Mouse (Mus musculus): Measurements from ENCODE around the gene A730049H05Rik. TPM values are rescaled to one million over a fixed set of nuclear protein-coding genes. Genes with fewer than 3 reads are reported as not detected.

A730049H05Rik gene
- polyA plus RNA-seq, 1 experiment from 2014 or later = 3.6 TPM

- Histone ChIP-seq H3K27me3 (ENCODE audit: control insufficient read depth, insufficient read depth, low read length) (no peaks in the 10 kb centered on the region), H3K4me2 (ENCODE audit: low read length) (no peak overlapping the region), H3K4me3 (ENCODE audit: control insufficient read depth in 1 of 2, insufficient read depth in 1 of 2, low read depth in 1 of 2, low read length in 2 of 2) (no peak overlapping the region), H3K27ac (replicated peaks in 1 of 2; ENCODE audit: control insufficient read depth in 1 of 2, insufficient read depth in 1 of 2, low read depth in 2 of 2, low read length in 2 of 2) (no peak overlapping the region), H3K9ac (ENCODE audit: low read length) (no peak overlapping the region), H3K36me3 (ENCODE audit: control insufficient read depth, insufficient read depth, low read length) (peaks cover 7% of the 10 kb centered on the region; the same call in 1 of the 2 replicates), H3K4me1 (ENCODE audit: control insufficient read depth in 2 of 2, insufficient read depth in 2 of 2, low read length in 2 of 2) (peaks cover 7 to 18% of the 10 kb centered on the region in 2 experiments), H3K9me3 (ENCODE audit: control insufficient read depth, low read length) (no peaks in the 10 kb centered on the region)
- 72% methylated on average over 5 of the region's 5 CpGs for WGBS
- ATAC-seq (ENCODE audit: insufficient number of reproducible peaks, insufficient read depth, low FRiP score, low read depth) = no peak
Measured at GRCm38 (mm10) chr6:92826561-92826960, 10.3 kb downstream of the A730049H05Rik start.

- Histone ChIP-seq H3K27me3 (ENCODE audit: control insufficient read depth, insufficient read depth, low read length) (no peaks in the 10 kb centered on the region), H3K4me2 (ENCODE audit: low read length) (peak overlapping the region; percentile 34), H3K36me3 (ENCODE audit: control insufficient read depth, insufficient read depth, low read length) (peaks cover 5% of the 10 kb centered on the region; the same call in 1 of the 2 replicates), H3K9me3 (ENCODE audit: control insufficient read depth, low read length) (no peaks in the 10 kb centered on the region), H3K9ac (ENCODE audit: low read length) (no peak overlapping the region), H3K4me1 (ENCODE audit: control insufficient read depth in 2 of 2, insufficient read depth in 2 of 2, low read length in 2 of 2) (peaks cover 7 to 20% of the 10 kb centered on the region in 2 experiments), H3K4me3 (ENCODE audit: control insufficient read depth in 1 of 2, insufficient read depth in 1 of 2, low read depth in 1 of 2, low read length in 2 of 2) (no peak overlapping the region; a peak in 1 of 4 replicates), H3K27ac (replicated peaks in 1 of 2; ENCODE audit: control insufficient read depth in 1 of 2, insufficient read depth in 1 of 2, low read depth in 2 of 2, low read length in 2 of 2) (peak overlapping the region; percentile 4 to 7; a peak in 2 of 4 replicates)
- no peak for ATAC-seq (ENCODE audit: insufficient number of reproducible peaks, insufficient read depth, low FRiP score, low read depth)
- WGBS = 26% methylated on average over 5 of the region's 5 CpGs
Measured at GRCm38 (mm10) chr6:92827360-92827759, 11.1 kb downstream of the A730049H05Rik start.

GRCm38 (mm10) chr6:92829148-92829547 lies 12.9 kb downstream of the A730049H05Rik start:
- Histone ChIP-seq H3K9ac (ENCODE audit: low read length) (no peak overlapping the region), H3K27me3 (ENCODE audit: control insufficient read depth, insufficient read depth, low read length) (no peaks in the 10 kb centered on the region), H3K9me3 (ENCODE audit: control insufficient read depth, low read length) (no peaks in the 10 kb centered on the region), H3K4me1 (ENCODE audit: control insufficient read depth in 2 of 2, insufficient read depth in 2 of 2, low read length in 2 of 2) (peaks cover 7 to 20% of the 10 kb centered on the region in 2 experiments), H3K4me3 (ENCODE audit: control insufficient read depth in 1 of 2, insufficient read depth in 1 of 2, low read depth in 1 of 2, low read length in 2 of 2) (no peak overlapping the region), H3K36me3 (ENCODE audit: control insufficient read depth, insufficient read depth, low read length) (peaks cover 5% of the 10 kb centered on the region; the same call in 1 of the 2 replicates), H3K4me2 (ENCODE audit: low read length) (no peak overlapping the region), H3K27ac (replicated peaks in 1 of 2; ENCODE audit: control insufficient read depth in 1 of 2, insufficient read depth in 1 of 2, low read depth in 2 of 2, low read length in 2 of 2) (no peak overlapping the region)
- 93% methylated on average over 2 of the region's 2 CpGs for WGBS
- ATAC-seq (ENCODE audit: insufficient number of reproducible peaks, insufficient read depth, low FRiP score, low read depth) = no peak

- no peak for ATAC-seq (ENCODE audit: insufficient number of reproducible peaks, insufficient read depth, low FRiP score, low read depth)
- Histone ChIP-seq H3K27ac (replicated peaks in 1 of 2; ENCODE audit: control insufficient read depth in 1 of 2, insufficient read depth in 1 of 2, low read depth in 2 of 2, low read length in 2 of 2) (no peak overlapping the region), H3K36me3 (ENCODE audit: control insufficient read depth, insufficient read depth, low read length) (peaks cover 5% of the 10 kb centered on the region; the same call in 1 of the 2 replicates), H3K9ac (ENCODE audit: low read length) (no peak overlapping the region), H3K27me3 (ENCODE audit: control insufficient read depth, insufficient read depth, low read length) (no peaks in the 10 kb centered on the region), H3K4me3 (ENCODE audit: control insufficient read depth in 1 of 2, insufficient read depth in 1 of 2, low read depth in 1 of 2, low read length in 2 of 2) (no peak overlapping the region), H3K4me1 (ENCODE audit: control insufficient read depth in 2 of 2, insufficient read depth in 2 of 2, low read length in 2 of 2) (peaks cover 7 to 29% of the 10 kb centered on the region in 2 experiments), H3K4me2 (ENCODE audit: low read length) (no peak overlapping the region), H3K9me3 (ENCODE audit: control insufficient read depth, low read length) (no peaks in the 10 kb centered on the region)
- WGBS = 87% methylated on average over 2 of the region's 2 CpGs
Measured at GRCm38 (mm10) chr6:92831106-92831505, 14.8 kb downstream of the A730049H05Rik start.

- no peaks in the 10 kb centered on the region for H3K27me3 ChIP-seq (ENCODE audit: control insufficient read depth, insufficient read depth, low read length)
- no peaks in the 10 kb centered on the region for H3K9me3 ChIP-seq (ENCODE audit: control insufficient read depth, low read length)
- H3K36me3 ChIP-seq (ENCODE audit: control insufficient read depth, insufficient read depth, low read length) = 0 out of 2 replicates have a peak, but pooled peaks cover 3% of the 10 kb centered on the region
- H3K27ac ChIP-seq (replicated peaks in 1 of 2; ENCODE audit: control insufficient read depth in 1 of 2, insufficient read depth in 1 of 2, low read depth in 2 of 2, low read length in 2 of 2) = no peak overlapping the region
- H3K4me3 ChIP-seq (ENCODE audit: control insufficient read depth in 1 of 2, insufficient read depth in 1 of 2, low read depth in 1 of 2, low read length in 2 of 2) = no peak overlapping the region
- peaks cover 7 to 15% of the 10 kb centered on the region in 2 experiments; a peak in 3 of 4 replicates for H3K4me1 ChIP-seq (ENCODE audit: control insufficient read depth in 2 of 2, insufficient read depth in 2 of 2, low read length in 2 of 2)
- 41% methylated on average over 2 of the region's 2 CpGs for WGBS
- no peak overlapping the region for H3K4me2 ChIP-seq (ENCODE audit: low read length)
- ATAC-seq (ENCODE audit: insufficient number of reproducible peaks, insufficient read depth, low FRiP score, low read depth) = no peak
- no peak overlapping the region for H3K9ac ChIP-seq (ENCODE audit: low read length)
Measured at GRCm38 (mm10) chr6:92842000-92842399, 25.7 kb downstream of the A730049H05Rik start.

- no peak overlapping the region for H3K4me3 ChIP-seq (ENCODE audit: control insufficient read depth in 1 of 2, insufficient read depth in 1 of 2, low read depth in 1 of 2, low read length in 2 of 2)
- 81% methylated on average over 2 of the region's 2 CpGs for WGBS
- no peak for ATAC-seq (ENCODE audit: insufficient number of reproducible peaks, insufficient read depth, low FRiP score, low read depth)
- no peak overlapping the region for H3K4me2 ChIP-seq (ENCODE audit: low read length)
- peaks cover 7 to 12% of the 10 kb centered on the region in 2 experiments; a peak in 3 of 4 replicates for H3K4me1 ChIP-seq (ENCODE audit: control insufficient read depth in 2 of 2, insufficient read depth in 2 of 2, low read length in 2 of 2)
- no peak overlapping the region for H3K9ac ChIP-seq (ENCODE audit: low read length)
- peaks cover 11% of the 10 kb centered on the region for H3K36me3 ChIP-seq (ENCODE audit: control insufficient read depth, insufficient read depth, low read length)
- no peak overlapping the region for H3K27ac ChIP-seq (replicated peaks in 1 of 2; ENCODE audit: control insufficient read depth in 1 of 2, insufficient read depth in 1 of 2, low read depth in 2 of 2, low read length in 2 of 2)
- no peaks in the 10 kb centered on the region for H3K9me3 ChIP-seq (ENCODE audit: control insufficient read depth, low read length)
- H3K27me3 ChIP-seq (ENCODE audit: control insufficient read depth, insufficient read depth, low read length) = no peaks in the 10 kb centered on the region
Measured at GRCm38 (mm10) chr6:92843474-92843873, 27.2 kb downstream of the A730049H05Rik start.

GRCm38 (mm10) chr6:92845898-92846297 lies 29.6 kb downstream of the A730049H05Rik start:
- no peak overlapping the region for H3K4me2 ChIP-seq (ENCODE audit: low read length)
- no peaks in the 10 kb centered on the region for H3K9me3 ChIP-seq (ENCODE audit: control insufficient read depth, low read length)
- no peak for ATAC-seq (ENCODE audit: insufficient number of reproducible peaks, insufficient read depth, low FRiP score, low read depth)
- H3K4me3 ChIP-seq (ENCODE audit: control insufficient read depth in 1 of 2, insufficient read depth in 1 of 2, low read depth in 1 of 2, low read length in 2 of 2) = no peak overlapping the region
- no peak overlapping the region for H3K9ac ChIP-seq (ENCODE audit: low read length)
- H3K27me3 ChIP-seq (ENCODE audit: control insufficient read depth, insufficient read depth, low read length) = no peaks in the 10 kb centered on the region
- H3K27ac ChIP-seq (replicated peaks in 1 of 2; ENCODE audit: control insufficient read depth in 1 of 2, insufficient read depth in 1 of 2, low read depth in 2 of 2, low read length in 2 of 2) = peak overlapping the region; percentile 9 to 53; a peak in 3 of 4 replicates
- H3K4me1 ChIP-seq (ENCODE audit: control insufficient read depth in 2 of 2, insufficient read depth in 2 of 2, low read length in 2 of 2) = peaks cover 11 to 29% of the 10 kb centered on the region in 2 experiments
- H3K36me3 ChIP-seq (ENCODE audit: control insufficient read depth, insufficient read depth, low read length) = peaks cover 19% of the 10 kb centered on the region
- WGBS = 39% methylated on average over 8 of the region's 8 CpGs

GRCm38 (mm10) chr6:92846614-92847013 lies 30.3 kb downstream of the A730049H05Rik start:
- Histone ChIP-seq H3K4me1 (ENCODE audit: control insufficient read depth in 2 of 2, insufficient read depth in 2 of 2, low read length in 2 of 2) (peaks cover 12 to 31% of the 10 kb centered on the region in 2 experiments), H3K36me3 (ENCODE audit: control insufficient read depth, insufficient read depth, low read length) (peaks cover 16% of the 10 kb centered on the region), H3K27ac (replicated peaks in 1 of 2; ENCODE audit: control insufficient read depth in 1 of 2, insufficient read depth in 1 of 2, low read depth in 2 of 2, low read length in 2 of 2) (peak overlapping the region; percentile 50 to 53; a peak in 3 of 4 replicates), H3K4me2 (ENCODE audit: low read length) (no peak overlapping the region), H3K9ac (ENCODE audit: low read length) (no peak overlapping the region), H3K27me3 (ENCODE audit: control insufficient read depth, insufficient read depth, low read length) (no peaks in the 10 kb centered on the region), H3K9me3 (ENCODE audit: control insufficient read depth, low read length) (no peaks in the 10 kb centered on the region), H3K4me3 (ENCODE audit: control insufficient read depth in 1 of 2, insufficient read depth in 1 of 2, low read depth in 1 of 2, low read length in 2 of 2) (no peak overlapping the region)
- WGBS = 26% methylated on average over 4 of the region's 4 CpGs
- no peak for ATAC-seq (ENCODE audit: insufficient number of reproducible peaks, insufficient read depth, low FRiP score, low read depth)

Measured in heart, embryonic 14.5 days (tissue).